Mouse (Mus musculus) small intestine, adult 2 months (tissue): ENCODE data around the gene Liph.

Experiments used
- CTCF ChIP-seq: fragments of 200-500 bp; IDR thresholded peaks from 2 replicates; pipeline ENCODE4 v1.5.1; 2012; ENCODE audit warnings: low read depth, mild to moderate bottlenecking, control low read depth, inconsistent platforms, low read length, moderate library complexity, mixed read lengths; ENCODE audit not compliant: insufficient replicate concordance, insufficient read length; ENCODE audit errors: extremely low read depth
- POLR2A ChIP-seq: fragments of 200-500 bp; IDR thresholded peaks from 2 replicates; pipeline ENCODE4 v1.6.1; 2012; ENCODE audit warnings: low read depth, mild to moderate bottlenecking, control low read depth, inconsistent platforms, low read length, moderate library complexity

DNA sequence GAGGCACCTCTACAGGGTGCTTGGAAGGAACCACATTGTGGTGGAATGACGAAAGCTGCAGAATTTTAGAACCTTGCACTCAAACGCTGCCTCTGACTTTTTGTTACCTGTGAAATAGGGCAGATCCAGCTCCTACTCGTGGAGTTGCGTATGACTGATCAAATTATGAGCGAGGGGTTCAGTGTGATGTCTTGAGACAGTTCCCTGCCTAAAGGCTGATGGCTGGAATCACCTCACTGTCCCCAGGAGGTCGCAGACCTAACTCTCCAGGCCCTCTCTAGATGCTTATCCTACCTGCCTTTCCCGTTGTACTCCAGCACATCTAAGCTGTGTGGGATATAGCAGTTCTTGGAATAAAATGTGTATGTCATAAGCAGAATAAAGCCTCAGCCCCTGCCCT, 89.5 kb downstream of the Liph start:
- TF ChIP-seq POLR2A = no peak
- no peak for TF ChIP-seq CTCF
